8 mouse cellular contexts compared by ENCODE assay signal in genomic region chr2:12327216-12327615, GRCm38 (mm10). TPM values are rescaled to one million over a fixed set of nuclear protein-coding genes. Genes with fewer than 3 reads are reported as not detected.
DNase-seq lines count a peak whose midpoint lies in the region; ATAC-seq lines count a peak whose summit lies in the region.

No protein-coding gene starts in this region.

- intact Hi-C loops in left cerebral cortex, postnatal 14 days (cut with DNase I) = no loop called here

- no peaks in the 10 kb centered on the region for H3K27me3 ChIP-seq in forebrain, embryonic 10.5 days (ENCODE audit: poor library complexity, severe bottlenecking)
- no peaks in the 10 kb centered on the region for H3K27me3 ChIP-seq in hindbrain, embryonic 16.5 days (replicated peaks; ENCODE audit: control insufficient read depth, insufficient read depth, low read length)
- H3K27me3 ChIP-seq in liver, embryonic 12.5 days (replicated peaks) = no peaks in the 10 kb centered on the region

- H3K36me3 ChIP-seq in forebrain, embryonic 10.5 days (replicated peaks) = no peaks in the 10 kb centered on the region
- H3K36me3 ChIP-seq in hindbrain, embryonic 16.5 days (ENCODE audit: control insufficient read depth, insufficient read depth, low read length) = no peaks in the 10 kb centered on the region
- H3K36me3 ChIP-seq in liver, embryonic 12.5 days = no peaks in the 10 kb centered on the region

- H3K27ac ChIP-seq in forebrain, embryonic 10.5 days = peak overlapping the region; percentile 83
- H3K27ac ChIP-seq in hindbrain, embryonic 16.5 days (ENCODE audit: low read depth, low read length) = no peak overlapping the region
- no peak overlapping the region for H3K27ac ChIP-seq in liver, embryonic 12.5 days

- 14% methylated on average over 10 of the region's 10 CpGs for WGBS in forebrain, embryonic 10.5 days
- 9% methylated on average over 10 of the region's 10 CpGs for WGBS in hindbrain, embryonic 16.5 days
- WGBS in liver, embryonic 12.5 days (ENCODE audit: insufficient replicate concordance) = 13% methylated on average over 10 of the region's 10 CpGs

- peak; percentile 50; the same call in 1 of the 2 replicates for ATAC-seq in hindbrain, embryonic 16.5 days
- peak; percentile 81 for ATAC-seq in liver, embryonic 12.5 days

- peaks cover 25% of the 10 kb centered on the region for H3K4me1 ChIP-seq in forebrain, embryonic 10.5 days
- H3K4me1 ChIP-seq in hindbrain, embryonic 16.5 days (ENCODE audit: control insufficient read depth, insufficient read depth, low read depth, low read length) = peaks cover 6% of the 10 kb centered on the region
- H3K4me1 ChIP-seq in liver, embryonic 12.5 days = peaks cover 14% of the 10 kb centered on the region

- H3K4me2 ChIP-seq in hindbrain, embryonic 16.5 days (ENCODE audit: low read length) = peak overlapping the region; percentile 62
- H3K4me2 ChIP-seq in liver, embryonic 12.5 days = peak overlapping the region; percentile 73

- peak; percentile 18 to 47 for DNase-seq in spleen, adult 18-20 months
- DNase-seq in spleen, adult 12 weeks (ENCODE audit: low spot score) = no peak
- DNase-seq in forebrain, embryonic 10.5 days (ENCODE audit: extremely low spot score, low spot score) = peak; percentile 73
- peak; percentile 41 for DNase-seq in neural tube, embryonic 10.5 days (ENCODE audit: extremely low spot score, low spot score)
- DNase-seq in left cerebral cortex, postnatal 14 days (ENCODE audit: low spot score in 2 of 2) = no peak
- DNase-seq in layer of hippocampus, adult 11-12 months (ENCODE audit: low spot score) = no peak

- H3K9ac ChIP-seq in hindbrain, embryonic 16.5 days (ENCODE audit: low read depth, low read length) = 0 out of 2 replicates have a peak overlapping the region, but pooled peaks have one; percentile 8
- peak overlapping the region; percentile 28; the same call in 1 of the 2 replicates for H3K9ac ChIP-seq in liver, embryonic 12.5 days

- no peaks in the 10 kb centered on the region for H3K9me3 ChIP-seq in forebrain, embryonic 10.5 days
- H3K9me3 ChIP-seq in hindbrain, embryonic 16.5 days (ENCODE audit: control insufficient read depth, low read length) = no peaks in the 10 kb centered on the region
- H3K9me3 ChIP-seq in liver, embryonic 12.5 days (replicated peaks) = no peaks in the 10 kb centered on the region

- H3K4me3 ChIP-seq in forebrain, embryonic 10.5 days = peak overlapping the region; percentile 44
- H3K4me3 ChIP-seq in hindbrain, embryonic 16.5 days (ENCODE audit: low read length) = peak overlapping the region; percentile 34
- peak overlapping the region; percentile 53 for H3K4me3 ChIP-seq in liver, embryonic 12.5 days

RNA-seq across cellular contexts. Expression of gene Itga8, which starts 25.5 kb away (rescaled TPM):
- polyA plus RNA-seq in forebrain, embryonic 10.5 days (2016; fragmentation: Nextera tagmentation; extraction: Ambion mirVana) = 8.2 and 8.6 TPM in 2 replicates
- polyA plus RNA-seq in hindbrain, embryonic 16.5 days (2015; fragmentation: Nextera tagmentation; extraction: Ambion mirVana) = 3.1 and 4.0 TPM in 2 replicates
- 3.9 and 4.5 TPM in 2 replicates for polyA plus RNA-seq in liver, embryonic 12.5 days (2016; fragmentation: Nextera tagmentation; extraction: Ambion mirVana)
- total RNA-seq in left cerebral cortex, postnatal 14 days (2021) = 1 to 10 TPM; 4.8 to 6.0 TPM

Comparison
In these comparisons a context has a peak if more than half of its experiments do, and no peak if none do; other contexts are left out.
1. DNase-seq: peak in spleen, adult 18-20 months (2 of 2), forebrain, embryonic 10.5 days (single experiment) and neural tube, embryonic 10.5 days (single experiment); none in spleen, adult 12 weeks (single experiment), left cerebral cortex, postnatal 14 days (0 of 2) and layer of hippocampus, adult 11-12 months (single experiment).
2. Peak in every context shown above with its lines, with median percentiles within 50 percentile points of each other: H3K4me3 ChIP-seq.